Mouse (Mus musculus) gastrocnemius, postnatal 4 days (tissue): ENCODE results near the gene Slc20a1. TPM values are rescaled to one million over a fixed set of nuclear protein-coding genes. Genes with fewer than 3 reads are reported as not detected.
A peak's percentile ranks its signal among the peaks of the same experiment; 100 is the strongest.

Experiments used
- DNase-seq, 2 experiments: peaks; one replicate each; pipeline ENCODE4 v3.0.0; 2021 to 2022; ENCODE audit warnings: low spot score in 2 of 2, mixed read lengths in 2 of 2
- total RNA-seq, 2 experiments: library from RNA; stranded (reverse); gene quantifications; 2 replicates each; pipeline ENCODE4 v1.2.3; 2021

Gene Slc20a1
- total RNA-seq, 2 experiments from 2014 or later = 16.9 to 18.7 TPM

DNA sequence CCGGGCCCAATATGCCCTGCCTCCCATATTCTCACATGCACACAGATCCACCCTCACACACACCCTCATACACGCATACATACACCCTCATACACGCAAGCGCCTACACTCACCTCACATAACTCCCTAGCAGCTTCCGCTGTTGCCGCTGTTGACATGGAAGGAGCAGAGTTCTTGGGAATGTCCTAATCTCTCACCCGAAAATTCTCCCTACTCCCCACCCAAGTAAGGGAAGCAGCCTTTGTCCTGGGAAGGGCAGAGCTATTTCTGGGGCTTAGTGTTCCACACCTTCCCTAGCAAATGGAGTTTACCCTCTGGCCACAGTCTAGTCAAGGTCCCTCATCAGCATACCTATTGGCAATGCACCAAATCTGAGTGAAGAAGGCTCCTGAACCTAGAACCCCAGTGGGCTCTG is 49.1 kb downstream of the Slc20a1 start:
- no peak for DNase-seq

DNA sequence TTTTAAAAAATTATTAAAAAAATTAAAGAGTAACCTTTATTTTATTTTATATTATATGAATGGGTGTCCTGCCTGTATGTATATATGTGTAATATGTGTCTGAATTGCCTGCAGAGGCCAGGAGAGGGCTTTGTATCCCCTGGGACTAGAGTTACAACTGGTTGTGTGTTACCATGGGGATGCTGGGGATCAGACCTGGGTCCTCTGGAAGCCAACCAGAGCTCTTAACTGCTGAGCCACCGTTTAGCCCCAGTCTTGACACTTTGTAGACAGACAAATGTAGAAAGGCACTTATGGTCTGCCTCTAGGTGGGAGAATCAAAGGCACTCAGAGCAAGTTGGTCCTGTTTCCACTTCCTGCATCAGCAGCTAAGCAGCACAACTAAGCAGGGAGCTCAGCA is 50.8 kb downstream of the Slc20a1 start:
- DNase-seq = no peak

DNA sequence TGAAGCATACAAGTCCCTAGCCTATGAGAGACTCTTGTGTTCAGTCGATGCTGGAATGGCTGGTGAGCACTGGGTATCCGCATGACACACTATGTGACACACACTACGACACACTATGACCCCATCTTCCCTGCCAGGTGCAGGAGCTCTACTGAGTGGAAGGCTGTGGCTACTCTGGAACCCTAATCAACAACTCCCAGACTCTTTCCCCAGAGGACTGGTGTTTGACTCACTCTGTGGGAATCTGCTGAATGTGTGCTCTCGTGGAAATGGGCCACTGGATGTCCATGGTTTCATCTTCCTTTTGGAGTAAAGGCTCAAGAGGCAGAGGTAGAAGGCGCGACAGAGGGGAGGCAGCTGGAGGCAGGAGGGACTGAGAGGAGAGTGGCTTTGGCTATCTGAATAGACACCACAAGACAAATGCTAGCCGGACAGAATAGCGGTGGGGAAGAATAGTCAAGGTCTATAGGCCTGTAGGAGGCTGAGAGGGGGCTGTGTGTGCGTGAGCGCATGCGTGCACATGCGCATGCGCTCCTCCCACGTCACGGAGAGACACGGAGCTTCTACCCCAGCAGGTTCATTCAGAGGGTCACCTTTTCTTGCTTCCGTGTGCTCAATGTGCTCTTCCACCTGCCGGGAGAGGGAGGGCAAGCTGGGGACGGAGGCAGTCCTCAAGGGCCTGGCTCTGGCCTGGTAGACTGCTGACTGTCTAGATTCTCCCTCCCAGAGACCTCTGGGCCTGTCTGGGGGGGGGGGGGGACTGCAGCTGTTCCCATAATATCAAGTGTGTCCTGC is 54.5 kb downstream of the Slc20a1 start:
- DNase-seq = no peak

DNA sequence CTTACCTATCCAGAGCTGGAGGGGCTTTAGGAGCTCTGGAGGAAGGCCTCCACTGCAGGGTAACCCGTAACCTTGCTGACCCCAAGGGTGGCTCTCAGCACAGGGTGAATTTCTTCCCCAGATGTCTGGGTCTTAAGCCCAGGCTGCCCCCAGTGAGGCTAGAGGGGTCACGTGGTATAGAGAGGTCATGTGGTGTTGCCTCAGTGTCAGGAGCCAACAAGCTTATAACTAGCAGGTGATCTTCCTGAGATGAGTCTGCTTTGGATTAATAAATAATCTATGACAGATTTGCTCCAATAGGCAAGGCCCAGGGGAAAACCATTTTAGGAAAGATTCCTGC is 55.0 kb downstream of the Slc20a1 start:
- DNase-seq = no peak

DNA sequence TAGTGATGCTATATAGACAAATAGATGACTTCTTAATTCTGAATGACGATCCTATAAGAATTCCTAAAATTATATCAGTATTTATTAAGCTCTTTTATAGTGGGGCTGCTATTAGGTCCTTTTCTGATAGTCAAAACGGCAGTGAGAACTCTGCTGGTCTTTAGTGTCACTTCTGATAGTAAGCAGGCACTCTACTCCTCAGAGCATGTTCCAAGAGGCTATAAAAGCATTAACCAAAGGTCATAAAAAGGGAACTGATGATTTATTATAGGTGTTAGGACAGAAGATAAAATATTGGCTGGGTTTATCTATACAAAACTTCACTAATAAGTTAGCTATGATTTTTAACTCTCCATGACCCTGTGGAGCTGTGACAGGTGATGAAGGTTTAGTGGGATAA is 55.5 kb downstream of the Slc20a1 start:
- no peak for DNase-seq

DNA sequence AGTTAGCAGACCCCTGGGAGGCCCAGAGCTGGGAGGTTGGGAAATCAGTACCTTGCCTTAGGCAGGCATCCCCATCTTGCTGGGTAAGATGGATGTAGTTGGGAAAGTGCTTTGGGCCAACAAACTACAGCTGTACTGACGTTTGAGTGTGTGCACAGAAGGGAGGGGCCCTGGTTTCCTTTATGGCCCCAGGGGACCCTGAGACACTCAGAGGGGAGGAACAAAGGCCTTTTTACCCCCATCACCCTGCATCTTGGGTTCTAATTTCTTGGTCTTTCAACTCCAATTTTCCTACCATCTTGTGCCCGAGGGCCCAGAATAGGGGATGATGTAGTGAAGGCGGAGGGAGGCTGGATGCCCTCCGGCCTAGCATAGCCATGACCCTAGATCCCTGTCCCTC is 57.4 kb downstream of the Slc20a1 start:
- DNase-seq = peak in 1 of 2 experiments; percentile 14

DNA sequence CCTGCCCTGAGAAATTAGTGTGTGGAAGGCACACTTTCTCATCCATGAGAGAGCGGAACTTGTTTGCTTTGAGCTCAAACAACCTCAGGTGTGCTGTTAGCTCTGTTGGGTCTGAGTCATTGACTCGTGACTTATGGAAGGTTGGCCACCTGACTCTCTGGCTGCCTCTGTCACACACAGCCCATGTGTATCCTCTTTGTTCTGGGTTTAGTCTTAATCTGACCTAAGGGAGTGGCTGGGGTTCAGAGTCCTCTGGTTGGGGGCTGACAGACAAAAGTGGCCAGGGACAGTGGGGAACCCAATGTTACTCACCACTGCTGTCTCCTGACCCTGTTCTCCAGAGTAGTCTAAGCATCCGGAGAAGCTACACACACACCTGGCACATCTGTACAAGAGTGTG is 59.5 kb downstream of the Slc20a1 start:
- no peak for DNase-seq

DNA sequence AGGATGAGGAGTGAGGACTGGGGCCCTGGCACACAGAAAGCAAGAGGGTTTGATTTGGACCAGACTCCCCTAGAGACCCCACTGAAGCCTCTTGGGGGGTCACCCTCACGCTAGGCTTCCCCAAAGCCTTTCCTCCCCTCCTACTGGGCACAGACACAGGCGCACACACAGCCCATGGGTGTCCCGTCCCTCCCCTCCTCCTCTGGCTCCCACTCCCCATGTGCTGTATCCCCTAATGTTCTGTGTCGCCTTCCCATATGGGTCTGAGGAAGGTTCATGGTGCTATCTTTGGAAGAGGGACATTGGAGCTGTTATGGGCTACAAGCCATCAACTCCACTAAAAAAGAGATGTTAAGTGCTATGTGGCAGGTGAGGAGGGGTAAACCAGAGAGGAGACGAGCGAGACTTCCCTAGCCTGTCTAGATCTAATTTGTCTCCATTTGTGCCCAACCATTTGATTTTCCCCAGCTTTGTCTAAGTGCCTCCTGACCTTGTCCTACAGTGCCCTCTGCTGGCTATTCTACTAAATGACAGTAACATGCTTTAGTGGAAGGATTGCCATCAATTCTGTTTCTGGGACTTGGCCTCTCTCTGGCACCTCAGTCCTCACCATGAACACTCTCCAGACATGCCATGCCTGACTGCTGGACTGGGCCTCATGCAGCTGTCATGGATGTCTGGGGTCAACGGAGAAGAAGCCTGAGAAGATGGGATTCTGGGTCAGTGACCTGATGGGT is 60.1 kb downstream of the Slc20a1 start:
- DNase-seq = peak; percentile 31 to 59

DNA sequence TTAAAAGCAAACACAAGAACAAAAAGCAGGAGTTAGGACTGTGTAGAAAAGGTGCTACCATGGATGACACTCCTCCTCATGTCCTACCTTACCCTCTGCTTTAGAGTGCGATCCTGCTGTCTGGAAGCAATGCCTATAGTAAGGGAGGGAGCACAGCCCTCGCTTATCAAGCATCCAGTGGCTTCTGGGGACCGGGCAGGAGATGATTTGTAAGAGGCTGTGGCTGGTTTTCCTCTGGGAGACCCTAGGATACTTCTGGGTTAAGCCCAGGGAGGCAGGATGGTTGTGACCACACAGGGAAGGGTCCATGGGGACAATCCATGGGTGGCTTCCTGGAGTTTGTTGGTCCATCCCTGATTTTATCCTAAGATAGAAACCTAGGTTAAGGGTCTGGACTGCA is 62.1 kb downstream of the Slc20a1 start:
- no peak for DNase-seq

Other genes with a start within 250 kb of the Slc20a1 start
- 1 to 10 TPM; 8.3 to 9.4 TPM for gene Zc3h6, start 231.4 kb upstream of the Slc20a1 start, total RNA-seq
- 1 to 10 TPM; 8.3 to 8.6 TPM for gene Gm10762, start 231.0 kb upstream of the Slc20a1 start, total RNA-seq
- under 1 TPM; 0.05 to 0.18 TPM for gene Vinac1, start 150.6 kb upstream of the Slc20a1 start, total RNA-seq
- 10 to 100 TPM; 17.0 to 18.3 TPM for gene Ttl, start 132.8 kb upstream of the Slc20a1 start, total RNA-seq
- 10 to 100 TPM; 16.4 to 17.8 TPM for gene Polr1b, start 97.8 kb upstream of the Slc20a1 start, total RNA-seq
- gene Chchd5, start 69.1 kb upstream of the Slc20a1 start, total RNA-seq = 10 to 100 TPM; 13.5 to 15.2 TPM
- 10 to 100 TPM; 14.0 to 15.6 TPM for gene Ckap2l, start 98.4 kb downstream of the Slc20a1 start, total RNA-seq
- gene Il1a, start 111.2 kb downstream of the Slc20a1 start, total RNA-seq = not detected
- under 1 TPM in 1 of 2 experiments, not detected in 1; 0.52 TPM for gene Il1b, start 172.4 kb downstream of the Slc20a1 start, total RNA-seq